Mouse (Mus musculus): Measurements from ENCODE around the gene Gast.
"Not testable (repeated sequence)": the region's sequence is repeated elsewhere in the genome, so short reads cannot be mapped to it uniquely, and the experiment has no call there.

Gene Gast

GRCm38 (mm10) chr11:100333944-100334457, at the start of gene Gast:
Gast (plus strand) TSS chr11:100334407.
- no peak for DNase-seq (ENCODE audit: low spot score in 2 of 2)

- DNase-seq (ENCODE audit: low spot score in 2 of 2), result no peak
Measured at GRCm38 (mm10) chr11:100284988-100285387, 49.2 kb upstream of the Gast start.

DNA sequence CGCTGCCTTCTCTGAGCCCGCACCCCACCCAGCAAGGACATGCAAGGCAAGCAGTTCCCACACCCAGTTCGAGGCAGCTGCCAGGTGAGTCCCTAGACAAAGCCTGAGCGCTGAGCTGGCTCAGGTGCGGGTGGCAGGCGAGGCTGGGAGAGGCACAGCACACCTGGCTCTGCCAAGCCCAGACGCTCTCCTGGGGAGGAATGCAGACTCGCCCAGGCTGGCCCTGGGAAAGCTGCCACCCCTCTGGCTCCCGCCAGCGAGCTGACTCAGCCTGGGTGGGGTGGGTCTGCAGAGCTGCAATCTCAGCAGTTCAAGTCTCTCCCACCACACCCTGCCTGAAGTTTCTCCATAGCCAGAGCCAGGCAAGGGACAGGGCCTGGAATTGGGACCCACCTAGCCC, 47.2 kb upstream of the Gast start:
- DNase-seq (ENCODE audit: low spot score in 2 of 2), result no peak

DNA sequence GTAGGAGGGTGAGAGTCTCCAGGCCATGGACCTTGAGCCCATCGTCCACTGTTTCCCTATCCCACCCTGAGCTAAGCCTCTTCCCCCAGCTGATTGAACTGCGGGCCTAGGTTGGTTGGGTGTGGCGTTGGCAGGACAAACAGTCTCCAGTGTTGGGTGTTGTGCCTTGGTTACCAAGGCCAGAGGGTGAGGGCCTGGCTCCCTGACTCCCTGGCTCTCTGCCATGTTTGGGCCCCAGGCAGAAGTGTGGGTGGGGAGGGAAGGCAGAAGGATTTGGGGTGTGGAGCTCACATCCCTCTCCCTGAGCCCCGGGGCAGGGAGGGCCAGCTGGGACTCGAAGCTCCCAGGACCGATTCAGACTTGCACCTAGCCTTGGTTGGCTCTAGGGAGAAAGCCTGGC, 45.3 kb upstream of the Gast start:
- no peak for DNase-seq (ENCODE audit: low spot score in 2 of 2)

GRCm38 (mm10) chr11:100290235-100290634, 44.0 kb upstream of the Gast start:
- no peak for DNase-seq (ENCODE audit: low spot score in 2 of 2)

GRCm38 (mm10) chr11:100292884-100293283, 41.3 kb upstream of the Gast start:
- no peak for DNase-seq (ENCODE audit: low spot score in 2 of 2)

- DNase-seq (ENCODE audit: low spot score in 2 of 2), result peak; percentile 81 to 85
Measured at GRCm38 (mm10) chr11:100295308-100295707, 38.9 kb upstream of the Gast start.

GRCm38 (mm10) chr11:100297801-100298200, 36.4 kb upstream of the Gast start:
- DNase-seq (ENCODE audit: low spot score in 2 of 2), result no peak

DNA sequence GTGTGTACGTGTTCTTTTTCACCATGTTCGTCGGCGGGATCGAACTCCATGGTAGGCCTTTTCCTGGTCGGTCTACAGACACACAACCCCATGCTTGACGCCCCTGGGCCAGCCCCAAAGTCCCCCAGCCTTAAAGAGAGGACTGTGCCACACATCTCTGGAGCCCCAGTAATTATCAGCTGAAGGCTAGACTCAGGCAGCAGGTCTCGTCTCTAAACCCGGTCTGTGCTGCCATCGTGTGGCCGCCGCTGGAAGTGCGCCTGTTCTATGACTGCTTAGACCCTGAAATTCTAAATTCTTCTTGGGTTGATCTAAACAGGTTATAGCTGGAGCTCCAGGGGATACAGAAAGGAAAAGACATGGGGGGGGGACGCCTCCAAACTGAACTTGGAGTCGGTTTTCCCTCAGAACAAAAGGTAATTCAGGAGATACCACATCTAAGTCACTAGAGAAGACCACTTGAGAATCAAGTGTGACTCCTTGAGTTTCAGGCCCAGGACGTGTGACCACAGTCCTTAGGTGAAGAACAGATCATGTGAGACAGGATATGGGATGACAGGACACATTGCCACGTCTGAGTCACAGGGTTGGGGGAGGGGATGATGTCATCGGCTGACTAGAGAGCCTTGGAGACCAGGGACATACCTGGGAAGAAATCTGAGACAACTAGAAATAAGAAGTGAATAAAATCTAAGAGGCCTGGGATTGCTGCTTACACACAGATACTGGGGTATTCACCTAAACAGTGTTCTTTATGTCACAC, 35.8 kb upstream of the Gast start:
- DNase-seq (ENCODE audit: low spot score in 2 of 2), result peak; percentile 89 to 91

- DNase-seq (ENCODE audit: low spot score in 2 of 2), result peak; percentile 64 to 66
Measured at GRCm38 (mm10) chr11:100300293-100300692, 33.9 kb upstream of the Gast start.

- DNase-seq (ENCODE audit: low spot score in 2 of 2), result no peak
Measured at GRCm38 (mm10) chr11:100301292-100301691, 32.9 kb upstream of the Gast start.

- DNase-seq (ENCODE audit: low spot score in 2 of 2), result no peak
Measured at GRCm38 (mm10) chr11:100307900-100308299, 26.3 kb upstream of the Gast start.

GRCm38 (mm10) chr11:100308672-100309071, 25.5 kb upstream of the Gast start:
- DNase-seq (ENCODE audit: low spot score in 2 of 2), result not testable (repeated sequence)

GRCm38 (mm10) chr11:100311656-100312055, 22.6 kb upstream of the Gast start:
- DNase-seq (ENCODE audit: low spot score in 2 of 2), result no peak

DNA sequence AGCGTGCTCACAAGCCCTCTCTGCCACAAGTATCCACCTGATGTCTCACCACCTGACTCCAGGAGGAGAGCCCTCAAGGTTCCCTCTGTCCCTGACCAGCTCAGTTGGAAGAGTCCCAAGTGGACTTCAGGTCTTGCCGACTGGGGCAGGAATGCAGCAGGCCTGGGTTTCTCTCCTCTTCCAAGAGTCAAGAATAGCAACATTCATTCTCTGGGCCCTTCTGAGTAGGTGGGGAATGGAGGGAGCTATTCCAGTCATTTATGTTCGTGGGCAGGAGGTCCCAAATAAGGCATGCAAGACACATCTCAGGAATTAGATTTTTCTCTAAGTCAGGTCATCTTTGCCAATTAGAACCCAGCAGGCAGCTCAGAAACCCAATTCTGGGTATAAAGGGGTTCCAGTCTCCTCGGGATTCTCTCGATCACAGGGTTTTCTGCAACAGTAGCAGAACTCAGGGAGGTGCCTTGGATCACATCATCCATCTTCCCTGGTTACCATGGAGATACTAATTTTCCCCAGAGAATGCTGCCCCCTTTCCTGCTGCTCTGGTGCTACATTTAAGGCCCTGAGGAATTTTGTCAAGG, 22.0 kb upstream of the Gast start:
- DNase-seq (ENCODE audit: low spot score in 2 of 2), result peak; percentile 49 to 56

DNA sequence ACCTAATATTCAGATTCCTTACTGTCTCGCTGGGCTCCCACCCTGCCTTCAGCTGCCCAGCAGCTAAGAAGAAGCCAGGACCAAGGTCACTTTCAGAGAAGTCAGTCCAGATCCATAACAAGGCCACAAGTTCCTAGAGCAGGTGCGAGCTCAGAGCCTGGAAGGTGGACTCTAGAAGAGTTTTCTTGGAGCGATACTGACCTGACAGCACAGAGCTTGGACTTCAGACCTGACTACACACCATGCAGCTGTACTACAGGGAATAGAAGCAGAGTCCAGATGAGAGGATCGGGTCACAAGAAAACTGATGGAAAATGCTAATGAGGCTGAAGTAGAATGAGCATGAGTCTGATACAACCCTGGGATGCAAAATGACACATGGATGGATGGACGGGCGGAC, 20.8 kb upstream of the Gast start:
- DNase-seq (ENCODE audit: low spot score in 2 of 2), result no peak

- no peak for DNase-seq (ENCODE audit: low spot score in 2 of 2)
Measured at GRCm38 (mm10) chr11:100315439-100315838, 18.8 kb upstream of the Gast start.

DNA sequence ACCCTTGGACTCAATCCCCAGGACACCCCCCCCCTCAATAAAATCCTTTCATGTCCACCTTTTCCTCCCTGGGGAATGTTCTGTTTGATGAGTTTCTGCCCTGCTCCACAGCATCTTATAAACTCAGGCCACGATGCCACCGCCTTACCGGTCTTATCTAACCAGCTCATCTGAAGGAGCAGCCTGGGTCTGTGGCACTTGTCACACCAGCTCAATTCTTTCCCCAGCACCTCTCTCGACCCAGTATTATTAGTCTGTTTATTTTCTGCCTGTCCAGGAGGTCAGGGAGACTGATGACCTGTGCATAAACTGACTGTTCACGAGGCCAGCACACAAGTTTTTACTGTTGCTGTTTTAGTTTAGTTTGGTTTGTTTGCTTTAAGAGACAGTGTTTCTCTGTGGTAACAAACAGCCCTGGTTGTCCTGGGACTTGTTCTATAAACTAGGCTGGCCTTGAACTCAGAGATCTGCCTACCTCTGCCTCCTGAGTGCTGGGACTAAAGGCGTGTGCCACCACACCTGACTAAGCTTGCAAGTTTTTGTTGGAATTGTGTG, 16.3 kb upstream of the Gast start:
- no peak for DNase-seq (ENCODE audit: low spot score in 2 of 2)

DNA sequence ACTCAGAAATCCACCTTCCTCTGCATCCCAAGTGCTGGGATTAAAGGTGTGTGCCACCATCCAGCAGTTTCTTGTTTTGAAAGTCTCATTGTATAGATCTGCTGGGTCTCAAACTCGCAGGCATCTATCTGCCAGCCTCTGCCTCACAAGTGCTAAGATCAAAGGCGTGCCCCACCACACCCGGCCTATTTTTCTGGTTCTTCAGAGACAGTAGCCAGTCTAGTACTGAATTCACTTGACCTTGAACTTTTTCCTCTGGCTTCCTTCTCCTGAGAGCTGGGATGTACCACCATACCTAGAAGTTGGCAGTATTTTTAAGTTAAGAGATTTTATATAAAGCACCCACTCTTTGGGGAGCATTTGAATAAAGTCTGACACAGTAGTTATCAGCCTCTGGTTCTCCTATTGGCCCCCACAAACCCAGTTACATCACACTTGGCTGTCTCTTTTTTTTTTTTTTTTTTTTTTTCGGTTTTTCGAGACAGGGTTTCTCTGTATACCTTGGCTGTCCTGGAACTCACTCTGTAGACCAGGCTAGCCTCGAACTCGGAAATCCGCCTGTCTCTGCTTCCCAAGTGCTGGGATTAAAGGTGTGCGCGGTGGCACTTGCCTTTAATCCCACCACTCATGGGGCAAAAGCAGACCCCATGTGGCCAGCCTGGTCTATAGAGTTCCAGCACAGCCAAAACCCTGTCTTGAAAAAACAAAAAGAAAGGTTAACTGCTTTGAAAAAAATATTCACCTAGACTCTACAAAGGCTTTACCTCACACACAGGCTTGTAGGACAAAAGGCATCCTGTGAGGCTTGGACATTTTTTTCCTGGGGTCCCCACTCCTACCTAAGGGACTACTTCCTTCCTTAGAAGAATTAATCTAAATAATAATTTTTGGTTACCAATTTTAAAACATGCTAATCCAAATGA, 15.4 kb upstream of the Gast start:
- DNase-seq (ENCODE audit: low spot score in 2 of 2), result no peak

GRCm38 (mm10) chr11:100319492-100320171, 14.6 kb upstream of the Gast start, which contains the start of gene Eif1:
Eif1 (plus strand) TSS chr11:100319885.
- peak; percentile 99 to 100 for DNase-seq (ENCODE audit: low spot score in 2 of 2)

- DNase-seq (ENCODE audit: low spot score in 2 of 2), result peak; percentile 90 to 91
Measured at GRCm38 (mm10) chr11:100320172-100320630, 14.0 kb upstream of the Gast start.
